Mouse (Mus musculus): ENCODE measurements around the gene Tnfrsf4. TPM values are rescaled to one million over a fixed set of nuclear protein-coding genes. Genes with fewer than 3 reads are reported as not detected.

Gene Tnfrsf4
- polyA plus RNA-seq, 1 experiment from 2014 or later = 0.60 TPM

MicroRNAs within 50 kb of the gene (microRNA counts, 519-probe panel; counts per million panel counts)
- microRNA mmu-miR-200a (not detected), microRNA mmu-miR-200b (3,137 counts per million, percentile 26 among the panel's probes with 10 or more counts), microRNA mmu-miR-429 (2,974 counts per million, percentile 24 among the panel's probes with 10 or more counts)

Small RNAs within 50 kb of the gene (microRNA-seq; reads per million reads assigned to microRNA genes)
- gene Mir200a (27.5 reads per million, percentile 41 among the genes with 10 or more reads in this experiment), gene Mir200b (156 reads per million, percentile 62 among the genes with 10 or more reads in this experiment), gene Mir429 (511 reads per million, percentile 76 among the genes with 10 or more reads in this experiment)

Other genes starting within 250 kb of the Tnfrsf4 start
- 21.8 and 24.6 TPM in 2 replicates for gene Vwa1, start 239.1 kb upstream of the Tnfrsf4 start, polyA plus RNA-seq (2014; fragmentation: Nextera tagmentation; extraction: Ambion mirVana)
- gene Tmem88b, start 228.0 kb upstream of the Tnfrsf4 start, polyA plus RNA-seq (2014; fragmentation: Nextera tagmentation; extraction: Ambion mirVana) = 0.12 and 0.25 TPM in 2 replicates
- not detected in 2 replicates for gene Ankrd65, start 223.4 kb upstream of the Tnfrsf4 start, polyA plus RNA-seq (2014; fragmentation: Nextera tagmentation; extraction: Ambion mirVana)
- gene Mrpl20, start 211.0 kb upstream of the Tnfrsf4 start, polyA plus RNA-seq (2014; fragmentation: Nextera tagmentation; extraction: Ambion mirVana) = 274 and 313 TPM in 2 replicates
- 119 and 144 TPM in 2 replicates for gene Ccnl2, start 201.4 kb upstream of the Tnfrsf4 start, polyA plus RNA-seq (2014; fragmentation: Nextera tagmentation; extraction: Ambion mirVana)
- 120 and 135 TPM in 2 replicates for gene Aurkaip1, start 182.6 kb upstream of the Tnfrsf4 start, polyA plus RNA-seq (2014; fragmentation: Nextera tagmentation; extraction: Ambion mirVana)
- gene Mxra8, start 174.2 kb upstream of the Tnfrsf4 start, polyA plus RNA-seq (2014; fragmentation: Nextera tagmentation; extraction: Ambion mirVana) = 15.6 and 22.1 TPM in 2 replicates
- gene Dvl1, start 166.4 kb upstream of the Tnfrsf4 start, polyA plus RNA-seq (2014; fragmentation: Nextera tagmentation; extraction: Ambion mirVana) = 10.8 and 12.4 TPM in 2 replicates
- 0.46 and 0.61 TPM in 2 replicates for gene Tas1r3, start 150.5 kb upstream of the Tnfrsf4 start, polyA plus RNA-seq (2014; fragmentation: Nextera tagmentation; extraction: Ambion mirVana)
- 28.3 and 29.5 TPM in 2 replicates for gene Cptp, start 144.4 kb upstream of the Tnfrsf4 start, polyA plus RNA-seq (2014; fragmentation: Nextera tagmentation; extraction: Ambion mirVana)
- gene Ints11, start 144.3 kb upstream of the Tnfrsf4 start, polyA plus RNA-seq (2014; fragmentation: Nextera tagmentation; extraction: Ambion mirVana) = 94.6 and 102 TPM in 2 replicates
- 46.5 and 52.8 TPM in 2 replicates for gene Pusl1, start 122.1 kb upstream of the Tnfrsf4 start, polyA plus RNA-seq (2014; fragmentation: Nextera tagmentation; extraction: Ambion mirVana)
- gene Acap3, start 122.0 kb upstream of the Tnfrsf4 start, polyA plus RNA-seq (2014; fragmentation: Nextera tagmentation; extraction: Ambion mirVana) = 60.5 and 77.0 TPM in 2 replicates
- 116 and 137 TPM in 2 replicates for gene Ube2j2, start 70.0 kb upstream of the Tnfrsf4 start, polyA plus RNA-seq (2014; fragmentation: Nextera tagmentation; extraction: Ambion mirVana)
- 8.0 and 11.3 TPM in 2 replicates for gene C1qtnf12, start 51.5 kb upstream of the Tnfrsf4 start, polyA plus RNA-seq (2014; fragmentation: Nextera tagmentation; extraction: Ambion mirVana)
- gene B3galt6, start 21.2 kb upstream of the Tnfrsf4 start, polyA plus RNA-seq (2014; fragmentation: Nextera tagmentation; extraction: Ambion mirVana) = 27.6 and 29.6 TPM in 2 replicates
- gene Sdf4, start 21.0 kb upstream of the Tnfrsf4 start, polyA plus RNA-seq (2014; fragmentation: Nextera tagmentation; extraction: Ambion mirVana) = 124 and 127 TPM in 2 replicates
- gene Tnfrsf18, start 12.3 kb downstream of the Tnfrsf4 start, polyA plus RNA-seq (2014; fragmentation: Nextera tagmentation; extraction: Ambion mirVana) = 0.40 and 0.53 TPM in 2 replicates
- gene Ttll10, start 45.6 kb downstream of the Tnfrsf4 start, polyA plus RNA-seq (2014; fragmentation: Nextera tagmentation; extraction: Ambion mirVana) = not detected in 2 replicates
- 29.0 and 34.3 TPM in 2 replicates for gene 9430015G10Rik, start 96.1 kb downstream of the Tnfrsf4 start, polyA plus RNA-seq (2014; fragmentation: Nextera tagmentation; extraction: Ambion mirVana)
- gene Rnf223, start 116.7 kb downstream of the Tnfrsf4 start, polyA plus RNA-seq (2014; fragmentation: Nextera tagmentation; extraction: Ambion mirVana) = 0.41 and 0.59 TPM in 2 replicates
- 72.2 and 88.4 TPM in 2 replicates for gene Agrn, start 183.6 kb downstream of the Tnfrsf4 start, polyA plus RNA-seq (2014; fragmentation: Nextera tagmentation; extraction: Ambion mirVana)
- gene Isg15, start 187.0 kb downstream of the Tnfrsf4 start, polyA plus RNA-seq (2014; fragmentation: Nextera tagmentation; extraction: Ambion mirVana) = 0.61 and 1.1 TPM in 2 replicates
- gene AW011738, start 189.5 kb downstream of the Tnfrsf4 start, polyA plus RNA-seq (2014; fragmentation: Nextera tagmentation; extraction: Ambion mirVana) = 1.2 TPM in 2 replicates
- 0.83 and 0.99 TPM in 2 replicates for gene Perm1, start 202.0 kb downstream of the Tnfrsf4 start, polyA plus RNA-seq (2014; fragmentation: Nextera tagmentation; extraction: Ambion mirVana)
- 19.2 and 21.7 TPM in 2 replicates for gene Plekhn1, start 221.0 kb downstream of the Tnfrsf4 start, polyA plus RNA-seq (2014; fragmentation: Nextera tagmentation; extraction: Ambion mirVana)
- gene Noc2l, start 222.2 kb downstream of the Tnfrsf4 start, polyA plus RNA-seq (2014; fragmentation: Nextera tagmentation; extraction: Ambion mirVana) = 43.3 and 45.5 TPM in 2 replicates
- 0.98 and 1.2 TPM in 2 replicates for gene Samd11, start 241.8 kb downstream of the Tnfrsf4 start, polyA plus RNA-seq (2014; fragmentation: Nextera tagmentation; extraction: Ambion mirVana)